Mouse (Mus musculus) midbrain, embryonic 15.5 days (tissue): ENCODE measurements around the gene Gtf3c1. TPM values are rescaled to one million over a fixed set of nuclear protein-coding genes. Genes with fewer than 3 reads are reported as not detected.

ENCODE experiments used
- ATAC-seq: fragments of 200-750 bp; cut with Nextera tagmentation; replicated peaks from 2 replicates; pipeline ENCODE4 v1.8.0; 2017; ENCODE audit warnings: moderate TSS enrichment
- H3K27ac ChIP-seq: fragments of 300-500 bp; sonication (generic); 2 replicates; pipeline ENCODE4 v1.5.1; 2015; ENCODE audit warnings: mild to moderate bottlenecking, inconsistent platforms
- H3K27me3 ChIP-seq: fragments of 300-500 bp; sonication (generic); replicated peaks from 2 replicates; pipeline ENCODE4 v1.6.1; 2015; ENCODE audit warnings: inconsistent platforms
- H3K36me3 ChIP-seq: fragments of 300-500 bp; sonication (generic); replicated peaks from 2 replicates; pipeline ENCODE4 v1.6.1; 2015; ENCODE audit warnings: inconsistent platforms
- H3K4me1 ChIP-seq: fragments of 300-500 bp; sonication (generic); 2 replicates; pipeline ENCODE4 v1.6.1; 2015; ENCODE audit warnings: inconsistent platforms
- H3K4me2 ChIP-seq: fragments of 300-500 bp; sonication (generic); 2 replicates; pipeline ENCODE4 v1.6.1; 2015; ENCODE audit warnings: inconsistent platforms, mild to moderate bottlenecking, moderate library complexity
- H3K4me3 ChIP-seq: fragments of 300-500 bp; sonication (generic); 2 replicates; pipeline ENCODE4 v1.5.1; 2015; ENCODE audit warnings: mild to moderate bottlenecking, inconsistent platforms
- H3K9ac ChIP-seq: fragments of 300-500 bp; sonication (generic); 2 replicates; pipeline ENCODE4 v1.6.1; 2015; ENCODE audit warnings: mild to moderate bottlenecking, inconsistent platforms
- H3K9me3 ChIP-seq: fragments of 300-500 bp; sonication (generic); 2 replicates; pipeline ENCODE4 v1.6.1; 2016; ENCODE audit warnings: inconsistent platforms
- WGBS: fragments of 180-500 bp; shearing (Covaris S2); methylation state at CpG from one replicate; pipeline ENCODE4 v1.1.7; 2015; ENCODE audit warnings: mixed read lengths; 5-methylcytosine and 5-hydroxymethylcytosine counted together
- polyA plus RNA-seq: library from polyadenylated mRNA; unstranded; fragments of >200 nt; fragmentation: Nextera tagmentation; extraction: Ambion mirVana; gene quantifications from 2 replicates; pipeline ENCODE4 v1.2.1, GENCODE M21; 2015

Gtf3c1 gene
- polyA plus RNA-seq, 1 experiment from 2014 or later: 35.7 TPM

- no peaks in the 10 kb centered on the region for H3K27me3 ChIP-seq
- WGBS: 75% methylated on average over 2 of the region's 2 CpGs
- H3K4me3 ChIP-seq: no peak overlapping the region
- H3K9me3 ChIP-seq: no peaks in the 10 kb centered on the region
- H3K4me1 ChIP-seq: no peaks in the 10 kb centered on the region
- H3K36me3 ChIP-seq: no peaks in the 10 kb centered on the region
- H3K9ac ChIP-seq: no peak overlapping the region
- ATAC-seq: no peak
- no peak overlapping the region for H3K4me2 ChIP-seq
- no peak overlapping the region for H3K27ac ChIP-seq
Measured at GRCm38 (mm10) chr7:125606265-125607164, 101.1 kb downstream of the Gtf3c1 start.

- no peaks in the 10 kb centered on the region for H3K36me3 ChIP-seq
- no peak overlapping the region for H3K27ac ChIP-seq
- 81% methylated on average over 4 of the region's 4 CpGs for WGBS
- no peak overlapping the region for H3K9ac ChIP-seq
- no peak overlapping the region for H3K4me3 ChIP-seq
- H3K9me3 ChIP-seq: no peaks in the 10 kb centered on the region
- no peaks in the 10 kb centered on the region for H3K4me1 ChIP-seq
- no peak for ATAC-seq
- H3K27me3 ChIP-seq: no peaks in the 10 kb centered on the region
- H3K4me2 ChIP-seq: no peak overlapping the region
Measured at GRCm38 (mm10) chr7:125605725-125606139, 101.8 kb downstream of the Gtf3c1 start.

GRCm38 (mm10) chr7:125604362-125605319, 102.9 kb downstream of the Gtf3c1 start:
- Histone ChIP-seq H3K4me1 (no peaks in the 10 kb centered on the region), H3K27ac (no peak overlapping the region), H3K4me3 (no peak overlapping the region), H3K9ac (no peak overlapping the region), H3K4me2 (no peak overlapping the region), H3K27me3 (no peaks in the 10 kb centered on the region), H3K36me3 (no peaks in the 10 kb centered on the region), H3K9me3 (no peaks in the 10 kb centered on the region)
- WGBS: 89% methylated on average over 12 of the region's 12 CpGs
- no peak for ATAC-seq

GRCm38 (mm10) chr7:125603185-125603631, 104.4 kb downstream of the Gtf3c1 start, which contains the start of gene Il21r:
Gene Il21r, plus strand, starts transcription at chr7:125603429.
- no peaks in the 10 kb centered on the region for H3K9me3 ChIP-seq
- H3K27me3 ChIP-seq: no peaks in the 10 kb centered on the region
- no peak within 1 kb of the TSS for H3K4me3 ChIP-seq
- ATAC-seq: no peak
- H3K36me3 ChIP-seq: no peaks in the 10 kb centered on the region
- 77% methylated on average over 11 of the region's 11 CpGs for WGBS
- H3K9ac ChIP-seq: no peak within 1 kb of the TSS
- H3K4me2 ChIP-seq: no peak within 1 kb of the TSS
- H3K4me1 ChIP-seq: no peaks in the 10 kb centered on the region
- H3K27ac ChIP-seq: no peak within 1 kb of the TSS

- no peaks in the 10 kb centered on the region for H3K4me1 ChIP-seq
- no peak overlapping the region for H3K9ac ChIP-seq
- no peak overlapping the region for H3K4me3 ChIP-seq
- ATAC-seq: no peak
- 77% methylated on average over 11 of the region's 11 CpGs for WGBS
- H3K9me3 ChIP-seq: no peaks in the 10 kb centered on the region
- H3K27me3 ChIP-seq: no peaks in the 10 kb centered on the region
- no peak overlapping the region for H3K4me2 ChIP-seq
- H3K36me3 ChIP-seq: no peaks in the 10 kb centered on the region
- no peak overlapping the region for H3K27ac ChIP-seq
Measured at GRCm38 (mm10) chr7:125601821-125602448, 105.6 kb downstream of the Gtf3c1 start.

GRCm38 (mm10) chr7:125601280-125601670, 106.3 kb downstream of the Gtf3c1 start:
- H3K9ac ChIP-seq: no peak overlapping the region
- H3K36me3 ChIP-seq: no peaks in the 10 kb centered on the region
- ATAC-seq: no peak
- WGBS: 89% methylated on average over 6 of the region's 6 CpGs
- no peak overlapping the region for H3K27ac ChIP-seq
- no peaks in the 10 kb centered on the region for H3K4me1 ChIP-seq
- no peak overlapping the region for H3K4me3 ChIP-seq
- H3K27me3 ChIP-seq: no peaks in the 10 kb centered on the region
- H3K9me3 ChIP-seq: no peaks in the 10 kb centered on the region
- no peak overlapping the region for H3K4me2 ChIP-seq

GRCm38 (mm10) chr7:125600612-125601279, 106.8 kb downstream of the Gtf3c1 start:
- H3K4me1 ChIP-seq: no peaks in the 10 kb centered on the region
- H3K27me3 ChIP-seq: no peaks in the 10 kb centered on the region
- no peak for ATAC-seq
- H3K4me3 ChIP-seq: no peak overlapping the region
- WGBS: 46% methylated on average over 6 of the region's 6 CpGs
- no peak overlapping the region for H3K27ac ChIP-seq
- no peaks in the 10 kb centered on the region for H3K9me3 ChIP-seq
- no peaks in the 10 kb centered on the region for H3K36me3 ChIP-seq
- H3K4me2 ChIP-seq: no peak overlapping the region
- no peak overlapping the region for H3K9ac ChIP-seq

GRCm38 (mm10) chr7:125600136-125600535, 107.4 kb downstream of the Gtf3c1 start:
- H3K9me3 ChIP-seq: no peaks in the 10 kb centered on the region
- H3K4me2 ChIP-seq: no peak overlapping the region
- no peaks in the 10 kb centered on the region for H3K36me3 ChIP-seq
- ATAC-seq: no peak
- no peak overlapping the region for H3K9ac ChIP-seq
- 77% methylated on average over 10 of the region's 10 CpGs for WGBS
- H3K4me1 ChIP-seq: no peaks in the 10 kb centered on the region
- H3K27ac ChIP-seq: no peak overlapping the region
- no peak overlapping the region for H3K4me3 ChIP-seq
- no peaks in the 10 kb centered on the region for H3K27me3 ChIP-seq

- H3K4me2 ChIP-seq: no peak overlapping the region
- H3K36me3 ChIP-seq: no peaks in the 10 kb centered on the region
- no peak overlapping the region for H3K27ac ChIP-seq
- H3K27me3 ChIP-seq: no peaks in the 10 kb centered on the region
- H3K4me3 ChIP-seq: no peak overlapping the region
- no peaks in the 10 kb centered on the region for H3K4me1 ChIP-seq
- no peak for ATAC-seq
- H3K9me3 ChIP-seq: no peaks in the 10 kb centered on the region
- WGBS: 69% methylated on average over 4 of the region's 4 CpGs
- no peak overlapping the region for H3K9ac ChIP-seq
Measured at GRCm38 (mm10) chr7:125599373-125599973, 108.1 kb downstream of the Gtf3c1 start.

GRCm38 (mm10) chr7:125597516-125598347, 109.8 kb downstream of the Gtf3c1 start:
- Histone ChIP-seq H3K36me3 (no peaks in the 10 kb centered on the region), H3K4me2 (no peak overlapping the region), H3K4me3 (no peak overlapping the region), H3K27ac (no peak overlapping the region), H3K27me3 (no peaks in the 10 kb centered on the region), H3K4me1 (no peaks in the 10 kb centered on the region), H3K9me3 (no peaks in the 10 kb centered on the region), H3K9ac (no peak overlapping the region)
- ATAC-seq: no peak
- WGBS: 80% methylated on average over 11 of the region's 11 CpGs

GRCm38 (mm10) chr7:125597083-125597482, 110.5 kb downstream of the Gtf3c1 start:
- Histone ChIP-seq H3K4me3 (no peak overlapping the region), H3K4me1 (no peaks in the 10 kb centered on the region), H3K9me3 (no peaks in the 10 kb centered on the region), H3K9ac (no peak overlapping the region), H3K27ac (no peak overlapping the region), H3K4me2 (no peak overlapping the region), H3K36me3 (no peaks in the 10 kb centered on the region), H3K27me3 (no peaks in the 10 kb centered on the region)
- ATAC-seq: no peak
- WGBS: 90% methylated on average over 9 of the region's 9 CpGs
